Mouse (Mus musculus) CH12.LX (cell line): ENCODE measurements at regions not wholly inside any gene's neighbourhood (a gene's known extent, or its start where the extent isn't known, plus 50 kb on each side); places are given as distances from the start of the nearest gene placed in this dataset.

ENCODE experiments used
- DNase-seq: peaks from one replicate; pipeline ENCODE4 v3.0.0-alpha.2; 2013; ENCODE audit errors: extremely low read depth
- H3K27ac ChIP-seq: 2 replicates; pipeline ENCODE4 v1.5.1; 2012; ENCODE audit warnings: low read depth, mild to moderate bottlenecking, control low read depth, moderate library complexity; ENCODE audit not compliant: insufficient read depth
- H3K27me3 ChIP-seq: replicated peaks from 2 replicates; pipeline ENCODE3; 2012; ENCODE audit warnings: inconsistent platforms
- H3K36me3 ChIP-seq, 2 experiments: replicated peaks in 1 of 2; 2 replicates each; pipeline versions ENCODE3 to v1.6.1; 2012; ENCODE audit warnings: inconsistent platforms in 1 of 2, low read length in 1 of 2, mild to moderate bottlenecking in 1 of 2, mixed read lengths in 1 of 2, moderate library complexity in 1 of 2; ENCODE audit not compliant: control insufficient read depth in 1 of 2, insufficient read depth in 1 of 2
- H3K4me1 ChIP-seq, 2 experiments: 2 replicates each; pipeline ENCODE4 v1.6.1; 2012; ENCODE audit warnings: inconsistent platforms in 1 of 2, moderate library complexity in 1 of 2; ENCODE audit not compliant: insufficient read depth in 2 of 2, control insufficient read depth in 1 of 2
- H3K4me2 ChIP-seq: 2 replicates; pipeline ENCODE4 v1.6.1; 2012; ENCODE audit warnings: low read depth, mild to moderate bottlenecking, control low read depth; ENCODE audit not compliant: poor library complexity, insufficient read depth, severe bottlenecking
- H3K4me3 ChIP-seq, 3 experiments: fragments of 150-350 bp in 1 of 3; sonication (generic) in 1 of 3; replicated peaks in 1 of 3; 2 replicates each; pipeline versions ENCODE3 to v1.5.1; 2011 to 2012; ENCODE audit warnings: low read depth in 2 of 3, low read length in 2 of 3, mild to moderate bottlenecking in 2 of 3, moderate library complexity in 2 of 3, control low read depth in 1 of 3, improper control_type of control experiment in 1 of 3, inconsistent platforms in 1 of 3, mixed read lengths in 1 of 3; ENCODE audit not compliant: poor library complexity in 1 of 3
- H3K79me2 ChIP-seq: replicated peaks from 2 replicates; pipeline ENCODE4 v1.6.1; 2012; ENCODE audit warnings: mild to moderate bottlenecking, moderate library complexity; ENCODE audit not compliant: control insufficient read depth, poor library complexity, insufficient read depth, severe bottlenecking; ENCODE audit errors: extremely low read depth
- H3K9ac ChIP-seq: 2 replicates; pipeline ENCODE4 v1.6.1; 2012; ENCODE audit warnings: low read depth, mild to moderate bottlenecking, control low read depth, moderate library complexity; ENCODE audit not compliant: insufficient read depth
- H3K9me3 ChIP-seq: replicated peaks from 2 replicates; pipeline ENCODE3; 2012; ENCODE audit warnings: low read length, inconsistent platforms, mixed read lengths
- CHD1 ChIP-seq: IDR thresholded peaks from 2 replicates; pipeline ENCODE4 v1.6.1; 2012; ENCODE audit warnings: low read depth, low read length, improper control_type of control experiment, inconsistent platforms
- CTCF ChIP-seq, 2 experiments: IDR thresholded peaks in 1 of 2; conservative IDR thresholded peaks in 1 of 2; 2 replicates each; pipeline ENCODE4 v1.5.1; 2011 to 2012; ENCODE audit warnings: low read depth in 2 of 2, low read length in 2 of 2, improper control_type of control experiment in 1 of 2, inconsistent platforms in 1 of 2, mild to moderate bottlenecking in 1 of 2, moderate library complexity in 1 of 2
- ELF1 ChIP-seq: IDR thresholded peaks from 2 replicates; pipeline ENCODE4 v1.6.1; 2014; ENCODE audit warnings: low read depth, mild to moderate bottlenecking, inconsistent platforms, low read length, improper control_type of control experiment
- EP300 ChIP-seq: IDR thresholded peaks from 2 replicates; pipeline ENCODE4 v1.6.1; 2011; ENCODE audit warnings: low read length, improper control_type of control experiment
- GABPA ChIP-seq: IDR thresholded peaks from 2 replicates; pipeline ENCODE4 v1.6.1; 2012; ENCODE audit warnings: low read depth, low read length, improper control_type of control experiment, inconsistent platforms; ENCODE audit not compliant: insufficient replicate concordance
- IRF4 ChIP-seq: IDR thresholded peaks from 2 replicates; pipeline ENCODE4 v1.6.1; 2014; ENCODE audit warnings: low read depth, mild to moderate bottlenecking, inconsistent platforms, low read length, improper control_type of control experiment
- JUND ChIP-seq: conservative IDR thresholded peaks from 2 replicates; pipeline ENCODE4 v1.6.1; 2011; ENCODE audit warnings: low read depth, low read length, improper control_type of control experiment
- KAT2A ChIP-seq: IDR thresholded peaks from 2 replicates; pipeline ENCODE4 v1.6.1; 2012; ENCODE audit warnings: low read length, improper control_type of control experiment, inconsistent platforms; ENCODE audit not compliant: insufficient replicate concordance
- MEF2A ChIP-seq: IDR thresholded peaks from 2 replicates; pipeline ENCODE4 v1.6.1; 2014; ENCODE audit warnings: low read depth, mild to moderate bottlenecking, inconsistent platforms, low read length, improper control_type of control experiment, borderline replicate concordance
- MYC ChIP-seq: IDR thresholded peaks from 2 replicates; pipeline ENCODE4 v1.6.1; 2011; ENCODE audit warnings: low read depth, mild to moderate bottlenecking, improper control_type of control experiment, low read length
- NELFE ChIP-seq: IDR thresholded peaks from 2 replicates; pipeline ENCODE4 v1.6.1; 2011; ENCODE audit warnings: low read depth, low read length, improper control_type of control experiment
- POLR2AphosphoS2 ChIP-seq: IDR thresholded peaks from 2 replicates; pipeline ENCODE4 v1.6.1; 2011; ENCODE audit warnings: low read depth, low read length, improper control_type of control experiment
- RCOR1 ChIP-seq: conservative IDR thresholded peaks from 2 replicates; pipeline ENCODE4 v1.6.1; 2012; ENCODE audit warnings: low read depth, mild to moderate bottlenecking, inconsistent platforms, low read length, improper control_type of control experiment
- SIN3A ChIP-seq: IDR thresholded peaks from 2 replicates; pipeline ENCODE4 v1.6.1; 2012; ENCODE audit warnings: low read length, improper control_type of control experiment, inconsistent platforms
- SMC3 ChIP-seq: IDR thresholded peaks from 2 replicates; pipeline ENCODE4 v1.6.1; 2011; ENCODE audit warnings: low read depth, low read length, improper control_type of control experiment
- TCF12 ChIP-seq: IDR thresholded peaks from 2 replicates; pipeline ENCODE4 v1.6.1; 2014; ENCODE audit warnings: low read depth, mild to moderate bottlenecking, inconsistent platforms, low read length, improper control_type of control experiment
- UBTF ChIP-seq: IDR thresholded peaks from 2 replicates; pipeline ENCODE4 v1.6.1; 2012; ENCODE audit warnings: low read depth, mild to moderate bottlenecking, inconsistent platforms, low read length, improper control_type of control experiment, moderate library complexity
- USF1 ChIP-seq: IDR thresholded peaks from 2 replicates; pipeline ENCODE4 v1.6.1; 2014; ENCODE audit warnings: low read depth, mild to moderate bottlenecking, inconsistent platforms, low read length, improper control_type of control experiment
- ZNF384 ChIP-seq: IDR thresholded peaks from 2 replicates; pipeline ENCODE4 v1.6.1; 2012; ENCODE audit warnings: low read depth, low read length, improper control_type of control experiment, inconsistent platforms
- dilution Hi-C: fragments of 300-500 bp; cut with MboI; formaldehyde crosslinking; loops from 2 replicates; pipeline ENCODE4 v1.14.3; 2020; ENCODE audit warnings: low sequenced_read_pairs; ENCODE audit not compliant: extremely low pct_unique_long_range_greater_than_20kb, extremely low pct_ligation_motif_present
- in situ Hi-C: fragments of 300-500 bp; cut with MboI; formaldehyde crosslinking; loops from 3 replicates; pipeline ENCODE4 v1.14.3; 2019; ENCODE audit warnings: low sequenced_read_pairs, low pct_ligation_motif_present, low pct_unique_long_range_greater_than_20kb, mixed read lengths

GRCm38 (mm10) chr3:143340032-143340431 is 458.2 kb upstream of the Pkn2 start:
- in situ Hi-C loops (no loop called here), dilution Hi-C loops (no loop called here)
- no peaks in the 10 kb centered on the region for H3K9me3 ChIP-seq
- no peak for TF ChIP-seq ELF1
- no peak for TF ChIP-seq TCF12
- TF ChIP-seq GABPA, result no peak
- no peak for TF ChIP-seq RCOR1
- no peak for TF ChIP-seq NELFE
- no peak for TF ChIP-seq MEF2A
- no peak for TF ChIP-seq UBTF
- no peak for TF ChIP-seq SMC3
- TF ChIP-seq IRF4, result no peak
- no peak overlapping the region for H3K9ac ChIP-seq
- no peaks in the 10 kb centered on the region for H3K4me1 ChIP-seq
- no peaks in the 10 kb centered on the region for H3K79me2 ChIP-seq
- DNase-seq, result no peak
- no peak overlapping the region for H3K4me3 ChIP-seq
- H3K27me3 ChIP-seq, result no peaks in the 10 kb centered on the region
- no peak overlapping the region for H3K27ac ChIP-seq
- no peak overlapping the region for H3K4me2 ChIP-seq
- no peaks in the 10 kb centered on the region for H3K36me3 ChIP-seq

DNA sequence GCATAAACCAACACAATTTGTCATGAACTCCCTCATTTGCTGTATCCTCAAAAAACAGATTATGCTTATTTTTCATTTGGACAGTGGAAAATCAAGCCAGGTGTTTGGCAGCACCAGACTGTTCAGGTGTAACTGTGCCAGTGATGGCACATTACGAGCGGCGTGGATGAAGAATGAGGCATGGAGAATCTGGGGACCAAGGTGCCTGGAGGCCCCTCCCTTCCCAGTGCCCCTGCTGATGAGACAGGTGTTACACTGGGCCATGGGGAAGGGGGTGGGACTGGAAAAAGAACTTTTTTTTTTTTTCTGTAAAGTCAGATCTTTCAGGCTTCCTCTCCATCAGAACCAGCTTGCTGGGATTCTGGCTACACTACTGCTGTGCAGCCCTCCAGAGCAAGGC is 451.5 kb upstream of the Pkn2 start:
- in situ Hi-C loops (no loop called here), dilution Hi-C loops (no loop called here)
- Histone ChIP-seq H3K4me2 (no peak overlapping the region), H3K9ac (no peak overlapping the region), H3K9me3 (no peaks in the 10 kb centered on the region), H3K27ac (no peak overlapping the region), H3K4me3 (no peak overlapping the region), H3K27me3 (no peaks in the 10 kb centered on the region), H3K36me3 (no peaks in the 10 kb centered on the region), H3K79me2 (no peaks in the 10 kb centered on the region), H3K4me1 (no peaks in the 10 kb centered on the region)
- no peak for TF ChIP-seq CHD1
- TF ChIP-seq EP300, result no peak
- no peak for TF ChIP-seq SIN3A
- TF ChIP-seq ZNF384, result no peak
- TF ChIP-seq POLR2AphosphoS2, result no peak
- no peak for TF ChIP-seq CTCF (conservative IDR thresholded peaks at IDR 0.05 in 1 of 2, IDR thresholded peaks at IDR 0.05 in 1 of 2; ENCODE audit: low read depth in 2 of 2, low read length in 2 of 2)
- TF ChIP-seq SMC3, result no peak
- TF ChIP-seq NELFE, result no peak
- TF ChIP-seq USF1, result no peak
- no peak for TF ChIP-seq MYC
- TF ChIP-seq MEF2A, result no peak
- no peak for TF ChIP-seq TCF12
- TF ChIP-seq ELF1, result no peak
- TF ChIP-seq JUND, result no peak
- TF ChIP-seq KAT2A, result no peak
- DNase-seq, result no peak
